Mouse (Mus musculus): ENCODE results near the gene Ctdsp1. TPM values are rescaled to one million over a fixed set of nuclear protein-coding genes. Genes with fewer than 3 reads are reported as not detected.

Ctdsp1 gene
- total RNA-seq, 1 experiment from 2014 or later, result 48.0 TPM

- no peak for ATAC-seq (replicated peaks; ENCODE audit: low read depth, poor library complexity, severe bottlenecking)
Observed at GRCm38 (mm10) chr1:74437702-74438427, 46.6 kb downstream of the Ctdsp1 start.

GRCm38 (mm10) chr1:74439166-74439876 is 48.0 kb downstream of the Ctdsp1 start:
- no peak for ATAC-seq (replicated peaks; ENCODE audit: low read depth, poor library complexity, severe bottlenecking)

- no peak for ATAC-seq (replicated peaks; ENCODE audit: low read depth, poor library complexity, severe bottlenecking)
Observed at GRCm38 (mm10) chr1:74444538-74444937, 53.2 kb downstream of the Ctdsp1 start.

Other genes with a start within 250 kb of the Ctdsp1 start
- 9.4 and 9.6 TPM in 2 replicates for gene Cxcr2, start 237.5 kb upstream of the Ctdsp1 start, total RNA-seq (2017)
- not detected in 2 replicates for gene Cxcr1, start 196.9 kb upstream of the Ctdsp1 start, total RNA-seq (2017)
- 298 and 302 TPM in 2 replicates for gene Arpc2, start 155.4 kb upstream of the Ctdsp1 start, total RNA-seq (2017)
- gene Gpbar1, start 113.0 kb upstream of the Ctdsp1 start, total RNA-seq (2017), result not detected in 2 replicates
- 84.2 and 100 TPM in 2 replicates for gene Aamp, start 106.8 kb upstream of the Ctdsp1 start, total RNA-seq (2017)
- 11.6 and 17.2 TPM in 2 replicates for gene Pnkd, start 106.6 kb upstream of the Ctdsp1 start, total RNA-seq (2017)
- 16.1 and 19.7 TPM in 2 replicates for gene Tmbim1, start 85.9 kb upstream of the Ctdsp1 start, total RNA-seq (2017)
- not detected in 2 replicates for gene Catip, start 29.4 kb upstream of the Ctdsp1 start, total RNA-seq (2017)
- 1.2 and 2.1 TPM in 2 replicates for gene Slc11a1, start 16.3 kb upstream of the Ctdsp1 start, total RNA-seq (2017)
- gene Vil1, start 17.9 kb downstream of the Ctdsp1 start, total RNA-seq (2017), result 0.05 TPM in 1 of 2 replicates, not detected in the other
- gene Cnot9, start 114.5 kb downstream of the Ctdsp1 start, total RNA-seq (2017), result 103 and 104 TPM in 2 replicates
- gene Plcd4, start 151.4 kb downstream of the Ctdsp1 start, total RNA-seq (2017), result 0.09 and 0.19 TPM in 2 replicates
- gene Usp37, start 152.8 kb downstream of the Ctdsp1 start, total RNA-seq (2017), result 54.4 and 58.5 TPM in 2 replicates
- gene Zfp142, start 196.7 kb downstream of the Ctdsp1 start, total RNA-seq (2017), result 10.9 and 12.5 TPM in 2 replicates
- 14.9 and 23.7 TPM in 2 replicates for gene Bcs1l, start 196.8 kb downstream of the Ctdsp1 start, total RNA-seq (2017)
- gene Rnf25, start 209.9 kb downstream of the Ctdsp1 start, total RNA-seq (2017), result 18.2 and 18.3 TPM in 2 replicates
- gene Stk36, start 209.9 kb downstream of the Ctdsp1 start, total RNA-seq (2017), result 0.18 and 0.92 TPM in 2 replicates

Data from common myeloid progenitor, adult 5-6 weeks (primary cell).